Mouse (Mus musculus) heart, postnatal 14 days (tissue): ENCODE data around the gene Pin1. TPM values are rescaled to one million over a fixed set of nuclear protein-coding genes. Genes with fewer than 3 reads are reported as not detected.
"Not testable (repeated sequence)": the region's sequence is repeated elsewhere in the genome, so short reads cannot be mapped to it uniquely, and the experiment has no call there.

Source experiments
- DNase-seq, 2 experiments: peaks; one replicate each; pipeline ENCODE4 v3.0.0; 2021 to 2022
- intact Hi-C: fragments of 180-260 bp; cut with DNase I; formaldehyde crosslinking; loops from one replicate; pipeline ENCODE4 v1.15.1; 2025
- total RNA-seq, 2 experiments: library from RNA; stranded (reverse); gene quantifications; 2 replicates each; pipeline ENCODE4 v1.2.3; 2021

Gene Pin1
- total RNA-seq, 2 experiments from 2014 or later = 17.7 to 17.8 TPM

- intact Hi-C loops = no loop called here
- no peak for DNase-seq
Measured at GRCm38 (mm10) chr9:20652260-20652658, 364 bp downstream of the Pin1 start.

GRCm38 (mm10) chr9:20653859-20654258 is 2.0 kb downstream of the Pin1 start:
- intact Hi-C loops = no loop called here
- DNase-seq = no peak

GRCm38 (mm10) chr9:20657546-20657945 is 5.7 kb downstream of the Pin1 start:
- peak; percentile 56 to 68 for DNase-seq
- intact Hi-C loops = no loop called here

- DNase-seq = peak; percentile 70 to 86
- intact Hi-C loops = loop anchor here (1.0 to 5.0 kb wide), 3 partner anchors 65 to 195 kb away; no protein-coding TSS in a partner anchor
Measured at GRCm38 (mm10) chr9:20662325-20662724, 10.4 kb downstream of the Pin1 start.

GRCm38 (mm10) chr9:20662874-20663273 is 11.0 kb downstream of the Pin1 start:
- no peak for DNase-seq
- intact Hi-C loops = loop anchor here (1.0 to 5.0 kb wide), 3 partner anchors 64 to 196 kb away; no protein-coding TSS in a partner anchor

GRCm38 (mm10) chr9:20663956-20664355 is 12.1 kb downstream of the Pin1 start:
- intact Hi-C loops = loop anchor here (5.0 kb wide), 2 partner anchors 168 to 197 kb away; no protein-coding TSS in a partner anchor
- DNase-seq = no peak

GRCm38 (mm10) chr9:20664366-20664765 is 12.5 kb downstream of the Pin1 start:
- no peak for DNase-seq
- intact Hi-C loops = loop anchor here (5.0 kb wide), 2 partner anchors 168 to 197 kb away; no protein-coding TSS in a partner anchor

GRCm38 (mm10) chr9:20664982-20665637 is 13.2 kb downstream of the Pin1 start:
- intact Hi-C loops = loop anchor here (5.0 kb wide), 2 partner anchors 167 to 198 kb away; no protein-coding TSS in a partner anchor
- DNase-seq = no peak

- DNase-seq = no peak
- intact Hi-C loops = no loop called here
Measured at GRCm38 (mm10) chr9:20665925-20666324, 14.0 kb downstream of the Pin1 start.

- DNase-seq = no peak
- intact Hi-C loops = no loop called here
Measured at GRCm38 (mm10) chr9:20666510-20667034, 14.7 kb downstream of the Pin1 start.

GRCm38 (mm10) chr9:20668065-20668464 is 16.2 kb downstream of the Pin1 start:
- no peak for DNase-seq

GRCm38 (mm10) chr9:20672047-20672446 is 20.2 kb downstream of the Pin1 start:
- DNase-seq = no peak
- intact Hi-C loops = no loop called here

More at GRCm38 (mm10) chr9:20668065-20668464, 16.2 kb downstream of the Pin1 start:
- intact Hi-C loops = no loop called here

- intact Hi-C loops = no loop called here
Measured at GRCm38 (mm10) chr9:20677892-20678291, 26.0 kb downstream of the Pin1 start.

GRCm38 (mm10) chr9:20680378-20680958 is 28.6 kb downstream of the Pin1 start:
- intact Hi-C loops = no loop called here
- no peak for DNase-seq

More at GRCm38 (mm10) chr9:20677892-20678291, 26.0 kb downstream of the Pin1 start:
- no peak for DNase-seq

- DNase-seq = no peak
- intact Hi-C loops = no loop called here
Measured at GRCm38 (mm10) chr9:20681546-20682388, 29.9 kb downstream of the Pin1 start.

GRCm38 (mm10) chr9:20682389-20682722 is 30.5 kb downstream of the Pin1 start:
- intact Hi-C loops = no loop called here

GRCm38 (mm10) chr9:20685081-20685861 is 33.4 kb downstream of the Pin1 start:
- no peak for DNase-seq
- intact Hi-C loops = no loop called here

More at GRCm38 (mm10) chr9:20682389-20682722, 30.5 kb downstream of the Pin1 start:
- DNase-seq = no peak

GRCm38 (mm10) chr9:20689403-20689802 is 37.5 kb downstream of the Pin1 start:
- intact Hi-C loops = no loop called here
- no peak for DNase-seq

- intact Hi-C loops = no loop called here
- DNase-seq = peak; percentile 21 to 30
Measured at GRCm38 (mm10) chr9:20689913-20690312, 38.0 kb downstream of the Pin1 start.

- DNase-seq = not testable (repeated sequence)
Measured at GRCm38 (mm10) chr9:20690449-20690848, 38.6 kb downstream of the Pin1 start.

More at GRCm38 (mm10) chr9:20690449-20690848, 38.6 kb downstream of the Pin1 start:
- intact Hi-C loops = not testable (repeated sequence)
